Comparison of ENCODE assay signal across 8 mouse cellular contexts in genomic region chr6:61179949-61180755, GRCm38 (mm10). TPM values are rescaled to one million over a fixed set of nuclear protein-coding genes. Genes with fewer than 3 reads are reported as not detected.
A peak's percentile ranks its signal among the peaks of the same experiment; 100 is the strongest.
DNase-seq lines count a peak whose midpoint lies in the region; ATAC-seq and TF ChIP-seq lines count a peak whose summit lies in the region.

Gene Ccser1, plus strand, starts transcription at chr6:61180324.

- peak within 1 kb of the TSS; percentile 75 for H3K9ac ChIP-seq in embryonic facial prominence, embryonic 14.5 days (ENCODE audit: low read depth, low read length)
- peak within 1 kb of the TSS; percentile 58 for H3K9ac ChIP-seq in limb, embryonic 15.5 days
- H3K9ac ChIP-seq in midbrain, embryonic 16.5 days (ENCODE audit: low read depth, low read length) = peak within 1 kb of the TSS; percentile 95
- H3K9ac ChIP-seq in stomach, embryonic 14.5 days (replicated peaks; ENCODE audit: low read depth, low read length) = peak within 1 kb of the TSS; percentile 64

- H3K4me3 ChIP-seq in bone marrow, adult 2 months (replicated peaks; ENCODE audit: control insufficient read depth, low read depth, low read length) = peak within 1 kb of the TSS; percentile 30
- H3K4me3 ChIP-seq in embryonic facial prominence, embryonic 14.5 days (ENCODE audit: low read depth, low read length) = peak within 1 kb of the TSS; percentile 80
- peak within 1 kb of the TSS; percentile 86 for H3K4me3 ChIP-seq in heart, embryonic 10.5 days
- peak within 1 kb of the TSS; percentile 72 for H3K4me3 ChIP-seq in limb, embryonic 15.5 days
- H3K4me3 ChIP-seq in midbrain, embryonic 16.5 days (ENCODE audit: low read depth, low read length) = peak within 1 kb of the TSS; percentile 93
- peak within 1 kb of the TSS; percentile 74 for H3K4me3 ChIP-seq in stomach, embryonic 14.5 days (ENCODE audit: low read depth, low read length)

- H3K36me3 ChIP-seq in embryonic facial prominence, embryonic 14.5 days (ENCODE audit: control insufficient read depth, insufficient read depth, low read length) = no peaks in the 10 kb centered on the region
- H3K36me3 ChIP-seq in heart, embryonic 10.5 days = no peaks in the 10 kb centered on the region
- no peaks in the 10 kb centered on the region for H3K36me3 ChIP-seq in limb, embryonic 15.5 days
- H3K36me3 ChIP-seq in midbrain, embryonic 16.5 days (ENCODE audit: control insufficient read depth, insufficient read depth, low read length) = no peaks in the 10 kb centered on the region
- H3K36me3 ChIP-seq in stomach, embryonic 14.5 days (ENCODE audit: control insufficient read depth, insufficient read depth, low read length) = no peaks in the 10 kb centered on the region

- H3K27ac ChIP-seq in bone marrow, adult 2 months (ENCODE audit: control insufficient read depth, insufficient read depth, low read depth, low read length, poor library complexity) = peak within 1 kb of the TSS; percentile 33; the same call in 1 of the 2 replicates
- H3K27ac ChIP-seq in embryonic facial prominence, embryonic 14.5 days (replicated peaks; ENCODE audit: low read depth, low read length) = peak within 1 kb of the TSS; percentile 70
- peak within 1 kb of the TSS; percentile 73 for H3K27ac ChIP-seq in heart, embryonic 10.5 days
- H3K27ac ChIP-seq in limb, embryonic 15.5 days = peak within 1 kb of the TSS; percentile 75
- peak within 1 kb of the TSS; percentile 95 for H3K27ac ChIP-seq in midbrain, embryonic 16.5 days (ENCODE audit: low read length)
- H3K27ac ChIP-seq in stomach, embryonic 14.5 days (ENCODE audit: low read length) = 0 out of 2 replicates have a peak within 1 kb of the TSS, but pooled peaks have one; percentile 33

- TF ChIP-seq POLR2A in bone marrow, adult 2 months (IDR thresholded peaks at IDR 0.05; ENCODE audit: borderline replicate concordance, control insufficient read depth, low read depth, low read length) = no peak

- peak; percentile 93 for ATAC-seq in embryonic facial prominence, embryonic 14.5 days (ENCODE audit: low read depth)
- ATAC-seq in limb, embryonic 15.5 days (ENCODE audit: insufficient number of reproducible peaks, low FRiP score, low TSS enrichment, low read depth) = peak; percentile 85
- peak; percentile 93 for ATAC-seq in midbrain, embryonic 16.5 days
- ATAC-seq in stomach, embryonic 14.5 days (ENCODE audit: insufficient number of reproducible peaks, insufficient read depth, low FRiP score, low read depth) = peak; percentile 89

- no peaks in the 10 kb centered on the region for H3K4me1 ChIP-seq in bone marrow, adult 2 months (ENCODE audit: control insufficient read depth, insufficient read depth, low read length)
- no peaks in the 10 kb centered on the region for H3K4me1 ChIP-seq in embryonic facial prominence, embryonic 14.5 days (ENCODE audit: control insufficient read depth, insufficient read depth, low read length)
- no peaks in the 10 kb centered on the region for H3K4me1 ChIP-seq in heart, embryonic 10.5 days
- peaks cover 9% of the 10 kb centered on the region for H3K4me1 ChIP-seq in limb, embryonic 15.5 days
- H3K4me1 ChIP-seq in midbrain, embryonic 16.5 days (ENCODE audit: control insufficient read depth, insufficient read depth, low read length) = peaks cover 21% of the 10 kb centered on the region
- 0 out of 2 replicates have a peak, but pooled peaks cover 5% of the 10 kb centered on the region for H3K4me1 ChIP-seq in stomach, embryonic 14.5 days (ENCODE audit: control insufficient read depth, insufficient read depth, low read length)

- peak within 1 kb of the TSS; percentile 94 for H3K4me2 ChIP-seq in embryonic facial prominence, embryonic 14.5 days (ENCODE audit: low read depth, low read length)
- peak within 1 kb of the TSS; percentile 95 for H3K4me2 ChIP-seq in limb, embryonic 15.5 days
- peak within 1 kb of the TSS; percentile 83 for H3K4me2 ChIP-seq in midbrain, embryonic 16.5 days (ENCODE audit: low read length)
- H3K4me2 ChIP-seq in stomach, embryonic 14.5 days (replicated peaks; ENCODE audit: low read depth, low read length) = peak within 1 kb of the TSS; percentile 89

- no peak for TF ChIP-seq CTCF in bone marrow, adult 2 months (IDR thresholded peaks at IDR 0.05; ENCODE audit: control insufficient read depth, insufficient read depth, low read length)

- H3K9me3 ChIP-seq in embryonic facial prominence, embryonic 14.5 days (ENCODE audit: control insufficient read depth, low read length) = no peaks in the 10 kb centered on the region
- H3K9me3 ChIP-seq in heart, embryonic 10.5 days = no peaks in the 10 kb centered on the region
- H3K9me3 ChIP-seq in limb, embryonic 15.5 days = no peaks in the 10 kb centered on the region
- H3K9me3 ChIP-seq in midbrain, embryonic 16.5 days (replicated peaks; ENCODE audit: control insufficient read depth, low read length, poor library complexity, severe bottlenecking) = no peaks in the 10 kb centered on the region
- H3K9me3 ChIP-seq in stomach, embryonic 14.5 days (ENCODE audit: control insufficient read depth, low read depth, low read length) = no peaks in the 10 kb centered on the region

- H3K27me3 ChIP-seq in embryonic facial prominence, embryonic 14.5 days (replicated peaks; ENCODE audit: control insufficient read depth, insufficient read depth, low read length) = peaks cover 3% of the 10 kb centered on the region
- H3K27me3 ChIP-seq in heart, embryonic 10.5 days (ENCODE audit: insufficient read depth, poor library complexity, severe bottlenecking) = peaks cover 25% of the 10 kb centered on the region
- H3K27me3 ChIP-seq in limb, embryonic 15.5 days = peaks cover 5% of the 10 kb centered on the region; the same call in 1 of the 2 replicates
- H3K27me3 ChIP-seq in midbrain, embryonic 16.5 days (ENCODE audit: control insufficient read depth, insufficient read depth, low read depth, low read length) = no peaks in the 10 kb centered on the region
- H3K27me3 ChIP-seq in stomach, embryonic 14.5 days (ENCODE audit: control insufficient read depth, insufficient read depth, low read length) = no peaks in the 10 kb centered on the region

- DNase-seq in 3134 (ENCODE audit: extremely low read depth, insufficient read length, low spot score) = peak; percentile 65
- DNase-seq in embryonic facial prominence, embryonic 14.5 days (ENCODE audit: low spot score) = peak; percentile 78
- DNase-seq in heart, embryonic 10.5 days (ENCODE audit: low spot score) = no peak
- DNase-seq in kidney, adult 9 months = peak; percentile 52

- 3% methylated on average over 105 of the region's 105 CpGs for WGBS in bone marrow, adult 2 months
- 0% methylated on average over 21 of the region's 105 CpGs for WGBS in embryonic facial prominence, embryonic 14.5 days
- 5% methylated on average over 97 of the region's 105 CpGs for WGBS in heart, embryonic 10.5 days
- WGBS in limb, embryonic 15.5 days = under 1% methylated on average over 78 of the region's 105 CpGs
- WGBS in midbrain, embryonic 16.5 days = under 1% methylated on average over 89 of the region's 105 CpGs
- WGBS in stomach, embryonic 14.5 days = under 1% methylated on average over 98 of the region's 105 CpGs

RNA-seq across cellular contexts. Expression of gene Ccser1, which starts in this region (rescaled TPM):
- 0.36 and 1.4 TPM in 2 replicates for polyA plus RNA-seq in bone marrow, adult 2 months (2011; ENCODE audit: insufficient read depth, insufficient read length, low replicate concordance, missing spikeins)
- 6.1 and 6.5 TPM in 2 replicates for polyA plus RNA-seq in embryonic facial prominence, embryonic 14.5 days (2014; fragmentation: Nextera tagmentation; extraction: Ambion mirVana)
- polyA plus RNA-seq in heart, embryonic 10.5 days (2016; fragmentation: Nextera tagmentation; extraction: Ambion mirVana) = 0.74 and 2.3 TPM in 2 replicates
- 8.1 and 8.7 TPM in 2 replicates for polyA plus RNA-seq in limb, embryonic 15.5 days (2015; fragmentation: Nextera tagmentation; extraction: Ambion mirVana)
- 19.8 and 21.5 TPM in 2 replicates for polyA plus RNA-seq in midbrain, embryonic 16.5 days (2015; fragmentation: Nextera tagmentation; extraction: Ambion mirVana)
- polyA plus RNA-seq in stomach, embryonic 14.5 days (2014; fragmentation: Nextera tagmentation; extraction: Ambion mirVana) = 5.8 TPM in 2 replicates

Comparison
In these comparisons a context has a peak if more than half of its experiments do, and no peak if none do; other contexts are left out.
1. H3K27ac ChIP-seq: peak in every context shown above with its lines; median percentile 95 in midbrain, embryonic 16.5 days; 75 in limb, embryonic 15.5 days; 73 in heart, embryonic 10.5 days; 70 in embryonic facial prominence, embryonic 14.5 days; 33 in bone marrow, adult 2 months; 33 in stomach, embryonic 14.5 days.
2. H3K4me3 ChIP-seq: peak in every context shown above with its lines; median percentile 93 in midbrain, embryonic 16.5 days; 86 in heart, embryonic 10.5 days; 80 in embryonic facial prominence, embryonic 14.5 days; 74 in stomach, embryonic 14.5 days; 72 in limb, embryonic 15.5 days; 30 in bone marrow, adult 2 months.